Mouse (Mus musculus): ENCODE measurements around the gene Zcchc14. TPM values are rescaled to one million over a fixed set of nuclear protein-coding genes. Genes with fewer than 3 reads are reported as not detected.

The Zcchc14 gene
- total and polyA plus RNA-seq, 3 experiments, result not detected

DNA sequence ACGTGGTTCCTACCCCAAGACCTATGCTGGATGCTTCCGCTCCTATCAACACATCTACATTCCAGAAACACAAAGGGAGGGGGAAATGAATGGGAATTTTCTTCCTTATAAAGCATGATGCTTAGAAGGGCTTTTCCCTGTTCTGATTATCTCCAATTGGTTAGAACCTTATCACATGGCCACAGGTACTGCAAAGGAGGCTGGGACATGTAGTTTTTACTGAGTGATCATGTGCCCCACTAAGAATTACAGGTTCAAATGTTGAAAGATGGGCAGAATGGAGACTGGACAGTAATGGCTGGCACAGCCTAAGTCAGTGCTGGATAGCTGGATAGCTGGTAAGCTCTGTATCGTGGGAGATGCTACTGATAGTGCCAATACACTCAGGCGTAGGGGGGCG is 21.2 kb upstream of the Zcchc14 start:
- in situ Hi-C loops (cut with MboI; ENCODE audit: low pct_ligation_motif_present, low pct_unique_long_range_greater_than_20kb, low sequenced_read_pairs) (no loop called here), dilution Hi-C loops (cut with MboI; ENCODE audit: extremely low pct_ligation_motif_present, extremely low pct_unique_long_range_greater_than_20kb, low sequenced_read_pairs) (no loop called here)
- no peak for TF ChIP-seq JUND (conservative IDR thresholded peaks at IDR 0.05; ENCODE audit: low read depth, low read length)
- TF ChIP-seq HCFC1 (IDR thresholded peaks at IDR 0.05; ENCODE audit: low read depth, low read length), result peak; percentile 83
- TF ChIP-seq ZC3H11A (IDR thresholded peaks at IDR 0.05; ENCODE audit: low read depth, low read length), result no peak
- peak; percentile 74 for TF ChIP-seq USF2 (conservative IDR thresholded peaks at IDR 0.05; ENCODE audit: low read depth, low read length)
- peak; percentile 75 for TF ChIP-seq USF1 (IDR thresholded peaks at IDR 0.05; ENCODE audit: low read depth, low read length)
- H3K9me3 ChIP-seq (replicated peaks; ENCODE audit: low read length), result peaks cover 2% of the 10 kb centered on the region
- H3K27ac ChIP-seq (ENCODE audit: insufficient read depth, low read depth), result no peak overlapping the region
- no peak for DNase-seq (ENCODE audit: extremely low read depth)
- no peak overlapping the region for H3K9ac ChIP-seq (ENCODE audit: insufficient read depth, low read depth)
- no peak overlapping the region for H3K4me3 ChIP-seq (replicated peaks in 1 of 3; ENCODE audit: low read depth in 2 of 3, low read length in 2 of 3, poor library complexity in 1 of 3)
- no peaks in the 10 kb centered on the region for H3K36me3 ChIP-seq (replicated peaks in 1 of 2; ENCODE audit: control insufficient read depth in 1 of 2, insufficient read depth in 1 of 2, low read length in 1 of 2)
- H3K4me1 ChIP-seq (ENCODE audit: control insufficient read depth in 1 of 2, insufficient read depth in 2 of 2), result no peaks in the 10 kb centered on the region; a peak in 1 of 4 replicates
- no peak overlapping the region for H3K4me2 ChIP-seq (ENCODE audit: insufficient read depth, low read depth, poor library complexity, severe bottlenecking)
- H3K27me3 ChIP-seq (replicated peaks), result peaks cover 82% of the 10 kb centered on the region
- no peaks in the 10 kb centered on the region for H3K79me2 ChIP-seq (replicated peaks; ENCODE audit: control insufficient read depth, extremely low read depth, insufficient read depth, poor library complexity, severe bottlenecking)

DNA sequence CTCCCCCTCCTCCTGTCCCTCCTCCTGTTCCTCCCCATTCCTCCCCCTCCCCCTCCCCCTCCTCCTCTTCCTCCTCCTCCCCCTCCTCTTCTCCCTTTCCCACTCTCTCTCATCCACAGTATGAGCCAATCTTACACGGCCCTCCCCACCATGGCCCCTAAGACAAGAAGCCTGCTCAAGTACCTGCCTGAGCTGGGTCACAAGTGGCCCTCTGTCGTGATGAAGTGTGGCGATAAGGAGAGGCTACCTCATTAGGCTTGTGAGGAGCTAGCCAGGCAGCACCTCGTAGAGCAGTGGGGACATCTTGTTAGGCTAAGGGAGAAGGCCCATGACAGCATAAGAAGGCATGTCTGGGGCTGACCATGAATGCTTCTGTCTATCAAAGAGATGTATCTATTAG is 20.5 kb upstream of the Zcchc14 start:
- H3K27me3 ChIP-seq (replicated peaks), result peaks cover 83% of the 10 kb centered on the region
- no peaks in the 10 kb centered on the region for H3K4me1 ChIP-seq (ENCODE audit: control insufficient read depth in 1 of 2, insufficient read depth in 2 of 2)
- peaks cover 2% of the 10 kb centered on the region for H3K9me3 ChIP-seq (replicated peaks; ENCODE audit: low read length)
- dilution Hi-C loops (cut with MboI; ENCODE audit: extremely low pct_ligation_motif_present, extremely low pct_unique_long_range_greater_than_20kb, low sequenced_read_pairs) (no loop called here), in situ Hi-C loops (cut with MboI; ENCODE audit: low pct_ligation_motif_present, low pct_unique_long_range_greater_than_20kb, low sequenced_read_pairs) (no loop called here)
- no peak overlapping the region for H3K27ac ChIP-seq (ENCODE audit: insufficient read depth, low read depth)
- TF ChIP-seq GABPA (IDR thresholded peaks at IDR 0.05; ENCODE audit: insufficient replicate concordance, low read depth, low read length), result no peak
- TF ChIP-seq SIN3A (IDR thresholded peaks at IDR 0.05; ENCODE audit: low read length), result no peak
- TF ChIP-seq CTCF (conservative IDR thresholded peaks at IDR 0.05 in 1 of 2, IDR thresholded peaks at IDR 0.05 in 1 of 2; ENCODE audit: low read depth in 2 of 2, low read length in 2 of 2), result no peak
- no peak for TF ChIP-seq MYC (IDR thresholded peaks at IDR 0.05; ENCODE audit: low read depth, low read length)
- TF ChIP-seq CHD1 (IDR thresholded peaks at IDR 0.05; ENCODE audit: low read depth, low read length), result no peak
- no peak for TF ChIP-seq ELF1 (IDR thresholded peaks at IDR 0.05; ENCODE audit: low read depth, low read length)
- TF ChIP-seq RCOR1 (conservative IDR thresholded peaks at IDR 0.05; ENCODE audit: low read depth, low read length), result no peak
- TF ChIP-seq ZKSCAN1 (IDR thresholded peaks at IDR 0.05; ENCODE audit: borderline replicate concordance, low read depth, low read length), result no peak
- TF ChIP-seq RAD21 (IDR thresholded peaks at IDR 0.05; ENCODE audit: low read depth, low read length), result no peak
- TF ChIP-seq NELFE (IDR thresholded peaks at IDR 0.05; ENCODE audit: low read depth, low read length), result no peak
- TF ChIP-seq JUND (conservative IDR thresholded peaks at IDR 0.05; ENCODE audit: low read depth, low read length), result no peak
- TF ChIP-seq HCFC1 (IDR thresholded peaks at IDR 0.05; ENCODE audit: low read depth, low read length), result no peak
- TF ChIP-seq POLR2A (IDR thresholded peaks at IDR 0.05; ENCODE audit: low read depth, low read length), result no peak
- TF ChIP-seq EP300 (IDR thresholded peaks at IDR 0.05; ENCODE audit: low read length), result no peak
- TF ChIP-seq MAX (IDR thresholded peaks at IDR 0.05; ENCODE audit: low read length), result no peak
- no peak for TF ChIP-seq UBTF (IDR thresholded peaks at IDR 0.05; ENCODE audit: low read depth, low read length)
- TF ChIP-seq ETS1 (conservative IDR thresholded peaks at IDR 0.05; ENCODE audit: low read depth, low read length), result no peak
- TF ChIP-seq E2F4 (IDR thresholded peaks at IDR 0.05; ENCODE audit: insufficient replicate concordance, low read depth, low read length), result no peak
- TF ChIP-seq PAX5 (IDR thresholded peaks at IDR 0.05; ENCODE audit: low read length), result no peak
- no peak overlapping the region for H3K4me2 ChIP-seq (ENCODE audit: insufficient read depth, low read depth, poor library complexity, severe bottlenecking)
- H3K4me3 ChIP-seq (replicated peaks in 1 of 3; ENCODE audit: low read depth in 2 of 3, low read length in 2 of 3, poor library complexity in 1 of 3), result no peak overlapping the region
- no peak overlapping the region for H3K9ac ChIP-seq (ENCODE audit: insufficient read depth, low read depth)
- no peaks in the 10 kb centered on the region for H3K36me3 ChIP-seq (replicated peaks in 1 of 2; ENCODE audit: control insufficient read depth in 1 of 2, insufficient read depth in 1 of 2, low read length in 1 of 2)
- H3K79me2 ChIP-seq (replicated peaks; ENCODE audit: control insufficient read depth, extremely low read depth, insufficient read depth, poor library complexity, severe bottlenecking), result no peaks in the 10 kb centered on the region
- DNase-seq (ENCODE audit: extremely low read depth), result no peak

All from CH12.LX (cell line).